Mouse (Mus musculus): ENCODE data around the gene Fto.
A peak's percentile ranks its signal among the peaks of the same experiment; 100 is the strongest.

The Fto gene

DNA sequence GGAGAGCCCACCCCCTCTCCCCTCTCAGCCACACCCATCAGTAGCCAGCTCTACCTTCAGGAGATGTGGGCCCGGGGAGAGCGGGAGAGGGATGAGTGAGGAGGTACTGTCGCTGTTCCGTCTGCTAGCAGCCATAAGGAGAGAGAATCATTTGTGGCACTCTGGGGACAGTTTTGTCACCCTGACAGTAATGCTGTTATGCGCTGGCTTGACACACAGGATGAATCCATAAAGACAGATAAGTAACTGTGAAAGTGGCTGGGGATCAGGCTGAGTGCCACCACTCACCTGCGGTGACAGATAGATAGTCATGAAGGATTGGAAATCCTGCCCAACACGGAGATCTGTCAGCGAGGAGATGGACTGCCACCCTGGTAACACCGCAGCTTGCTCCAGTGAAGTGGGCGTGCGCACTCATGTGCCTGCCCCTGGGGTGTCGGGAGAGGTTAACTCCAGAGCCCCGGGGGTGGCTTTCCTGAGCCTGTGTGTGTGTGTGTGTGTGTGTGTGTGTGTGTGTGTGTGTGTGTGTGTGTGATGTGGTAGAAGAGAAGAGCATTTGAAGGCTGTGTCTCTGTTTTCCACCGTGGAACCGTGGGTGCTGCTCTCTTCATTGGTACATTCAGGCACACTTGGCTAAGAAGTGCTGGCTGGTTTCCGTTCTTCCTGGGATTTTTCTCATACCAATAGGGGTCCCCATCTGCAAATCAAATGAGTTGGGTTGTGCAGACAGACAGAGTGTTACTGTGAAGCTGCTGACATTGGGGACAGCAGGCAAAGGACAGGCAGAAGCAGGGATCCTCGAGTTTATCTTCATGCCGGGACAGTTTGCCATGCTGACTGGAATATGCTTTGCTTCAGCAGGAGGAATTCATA, 312.6 kb downstream of the Fto start:
- DNase-seq: no peak

DNA sequence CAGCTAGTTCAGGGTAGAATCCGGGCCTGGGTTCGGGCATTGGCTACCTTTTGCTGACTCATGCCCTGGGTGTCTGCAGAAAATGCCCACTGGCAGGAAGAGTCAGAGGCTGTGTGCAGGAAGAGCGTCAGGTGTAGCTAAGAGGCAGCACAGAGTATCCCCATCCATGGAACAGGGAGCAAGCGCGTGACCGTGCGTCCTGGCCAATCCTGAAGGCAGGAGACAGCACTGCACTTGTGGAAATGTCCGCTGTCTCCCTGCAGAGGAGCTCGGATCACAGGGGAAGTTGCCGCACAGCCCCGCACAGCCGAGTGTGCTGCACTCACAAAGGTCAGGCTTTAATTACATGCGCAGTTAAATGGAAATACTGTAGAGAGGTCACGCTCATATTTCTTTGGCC, 316.3 kb downstream of the Fto start:
- DNase-seq: peak; percentile 48

DNA sequence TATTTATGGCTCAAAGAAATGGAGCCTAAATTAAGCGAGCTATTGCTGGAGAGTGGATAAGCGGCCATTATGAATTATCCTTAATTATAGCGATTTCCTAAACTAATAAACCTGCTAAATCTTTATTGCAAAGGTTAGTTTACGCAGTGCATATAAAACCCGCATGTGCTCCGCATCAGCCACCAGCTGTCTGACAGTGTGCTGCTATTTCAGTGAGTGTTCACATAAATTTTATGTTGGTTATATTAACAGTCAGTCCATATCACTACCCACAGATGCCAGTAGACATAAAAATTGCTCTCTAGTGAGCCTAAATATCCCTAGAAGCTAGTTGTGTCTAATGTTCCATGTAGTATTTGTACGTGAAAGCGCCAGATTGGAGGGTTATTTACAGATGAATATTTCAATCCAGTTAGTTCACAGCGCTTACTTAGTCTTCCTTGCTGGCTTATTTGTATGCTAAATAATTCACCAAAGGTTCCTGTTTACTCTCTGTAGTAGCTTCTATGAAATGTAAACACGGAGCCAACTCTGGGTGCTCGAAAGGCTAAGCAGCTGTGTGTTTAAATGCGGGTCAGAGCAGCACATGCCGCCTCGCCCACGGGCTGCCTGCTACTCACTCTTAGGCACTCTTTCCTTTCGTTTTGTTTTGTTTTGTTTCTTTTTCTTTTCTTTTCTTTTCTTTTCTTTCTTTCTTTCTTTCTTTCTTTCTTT, 317.2 kb downstream of the Fto start:
- no peak for DNase-seq

DNA sequence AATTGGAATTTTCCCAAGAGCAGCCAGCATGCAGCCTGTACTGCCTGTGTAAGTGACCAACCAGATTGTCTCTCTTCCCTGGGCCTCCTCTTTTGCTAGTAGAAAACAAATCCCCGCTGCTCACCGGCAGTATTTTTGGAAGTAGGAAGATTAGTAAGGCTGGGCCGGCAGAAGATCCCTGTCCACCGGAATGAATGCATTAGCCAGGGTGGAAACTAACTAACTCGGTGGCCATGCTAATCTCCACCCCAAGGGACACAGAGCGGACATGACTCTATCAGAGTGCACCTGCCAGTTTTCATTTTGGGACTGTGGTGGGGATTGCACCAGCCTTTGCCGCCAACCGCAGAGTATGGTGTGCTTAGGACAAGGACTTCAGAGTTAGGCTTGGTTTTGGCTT, 319.1 kb downstream of the Fto start:
- no peak for DNase-seq

DNA sequence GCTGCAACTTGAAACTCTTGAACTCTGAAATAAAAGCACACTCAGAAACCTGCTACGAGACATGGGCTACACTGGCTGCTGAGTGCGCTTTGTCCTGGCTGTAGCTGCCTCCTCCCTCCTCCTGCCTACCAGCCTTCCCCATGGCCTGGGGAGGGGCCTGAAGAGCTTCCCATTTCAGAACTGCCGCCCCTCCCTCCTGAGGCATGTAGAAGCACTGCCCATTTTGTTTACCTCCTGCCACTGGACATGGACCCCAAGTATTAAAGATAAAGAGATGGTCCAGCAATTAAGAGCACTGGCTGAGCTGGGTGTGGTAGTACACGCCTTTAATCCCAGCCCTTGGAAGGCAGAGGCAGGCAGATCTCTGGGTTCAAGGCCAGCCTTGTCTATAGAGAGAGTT, 322.1 kb downstream of the Fto start:
- DNase-seq: no peak

DNA sequence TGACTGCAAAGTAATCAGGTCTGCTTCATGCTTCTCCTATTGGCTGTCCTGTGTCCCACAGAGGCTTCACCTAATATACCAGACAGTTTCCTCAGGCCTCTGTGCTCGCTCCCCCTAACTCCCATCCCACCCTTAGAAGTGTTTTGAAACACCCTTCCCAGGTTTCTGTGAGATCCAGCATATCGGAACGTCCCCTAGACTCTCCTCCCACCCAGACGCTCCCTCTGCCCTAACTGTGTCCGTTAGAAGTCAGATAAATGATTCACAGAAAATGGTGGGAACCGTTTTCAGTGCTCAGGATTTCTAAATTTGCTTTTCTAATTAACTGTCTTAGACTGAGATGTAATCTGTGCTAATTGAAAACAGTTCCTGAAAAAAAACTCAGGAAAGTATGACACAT, 323.6 kb downstream of the Fto start:
- no peak for DNase-seq

DNA sequence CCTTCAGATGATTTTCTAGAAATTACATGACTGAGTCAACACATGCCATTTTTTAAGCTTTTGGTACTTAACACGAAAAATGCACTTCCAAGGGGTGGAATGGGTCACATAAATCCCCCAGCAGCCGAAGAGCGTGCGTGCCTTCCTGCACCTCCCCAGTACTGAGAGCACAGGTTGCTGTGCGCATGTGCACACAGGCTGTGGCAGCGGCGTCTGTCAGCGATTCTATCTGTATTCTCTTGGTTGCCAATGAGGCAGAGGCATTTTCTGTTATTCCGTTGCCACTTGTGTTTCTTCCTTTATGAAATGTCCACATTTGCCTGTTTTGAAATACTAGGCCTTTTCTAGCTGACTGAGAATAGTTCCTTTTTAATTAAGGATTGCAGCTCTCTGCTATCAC, 324.4 kb downstream of the Fto start:
- DNase-seq: no peak

DNA sequence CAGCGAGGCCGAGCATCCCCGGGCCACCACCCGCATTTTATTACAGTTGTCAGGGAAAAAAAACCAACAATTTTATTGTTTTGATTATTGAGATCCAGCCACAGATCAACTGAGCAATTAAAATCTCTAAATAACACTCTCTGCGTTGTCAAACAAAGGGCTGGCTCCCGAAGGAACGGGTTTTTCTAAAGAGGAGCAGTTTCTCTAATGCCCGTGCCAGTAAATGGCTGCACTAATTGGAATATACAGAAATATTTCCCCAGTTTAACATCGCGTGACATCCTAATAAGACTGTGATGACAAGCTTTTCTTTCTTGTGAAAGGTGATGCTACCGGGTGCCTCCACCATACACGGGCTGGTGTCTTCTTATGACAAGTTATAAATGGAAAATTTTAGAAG, 324.9 kb downstream of the Fto start:
- DNase-seq: no peak

DNA sequence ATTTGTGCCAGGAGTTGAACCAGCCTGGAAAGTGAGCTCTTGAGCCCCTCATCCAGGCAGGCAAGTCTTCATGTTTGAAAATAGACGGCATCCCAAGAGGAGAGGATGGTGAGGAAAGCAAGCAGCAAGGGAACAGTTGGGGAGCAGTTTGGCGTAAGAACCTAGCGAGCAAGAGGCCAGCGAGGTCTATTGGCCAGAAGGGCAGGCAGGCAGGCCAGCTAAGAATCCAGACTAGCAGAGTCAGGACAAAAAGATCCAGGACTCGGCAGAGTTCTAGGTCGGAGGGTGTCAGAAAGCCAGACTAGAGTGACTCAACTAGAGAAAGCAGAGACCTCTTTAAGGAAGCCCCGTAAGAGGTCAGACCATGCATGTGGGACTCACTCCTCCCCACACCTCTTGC, 327.1 kb downstream of the Fto start:
- DNase-seq: peak; percentile 14

GRCm38 (mm10) chr8:91645484-91645883, 332.2 kb downstream of the Fto start:
- no peak for DNase-seq

GRCm38 (mm10) chr8:91647959-91648358, 334.6 kb downstream of the Fto start:
- DNase-seq: no peak

DNA sequence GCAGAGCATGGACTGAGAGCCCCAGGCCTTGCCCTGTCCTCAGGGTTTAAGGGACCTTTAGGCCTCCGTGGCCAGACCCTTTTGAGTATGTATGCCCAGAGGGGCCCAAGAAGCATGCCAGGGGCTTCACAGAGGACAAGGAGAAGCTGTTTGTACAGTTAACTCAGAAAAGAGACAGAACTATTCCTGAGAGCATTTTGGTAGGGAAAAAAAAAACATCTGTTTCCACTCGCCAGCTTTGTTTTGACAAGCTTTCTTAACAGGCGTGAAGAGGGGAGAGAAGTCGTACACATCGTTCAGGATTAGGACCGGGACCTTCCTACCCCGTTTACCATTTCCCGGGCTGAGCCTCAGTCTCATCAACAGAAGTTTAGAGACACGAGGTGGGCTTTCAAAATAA, 335.5 kb downstream of the Fto start:
- DNase-seq: no peak

GRCm38 (mm10) chr8:91653561-91653960, 340.2 kb downstream of the Fto start:
- DNase-seq: no peak

- peak; percentile 59 for DNase-seq
These were observed 344.1 kb downstream of the Fto start for GRCm38 (mm10) chr8:91657381-91657780.

DNA sequence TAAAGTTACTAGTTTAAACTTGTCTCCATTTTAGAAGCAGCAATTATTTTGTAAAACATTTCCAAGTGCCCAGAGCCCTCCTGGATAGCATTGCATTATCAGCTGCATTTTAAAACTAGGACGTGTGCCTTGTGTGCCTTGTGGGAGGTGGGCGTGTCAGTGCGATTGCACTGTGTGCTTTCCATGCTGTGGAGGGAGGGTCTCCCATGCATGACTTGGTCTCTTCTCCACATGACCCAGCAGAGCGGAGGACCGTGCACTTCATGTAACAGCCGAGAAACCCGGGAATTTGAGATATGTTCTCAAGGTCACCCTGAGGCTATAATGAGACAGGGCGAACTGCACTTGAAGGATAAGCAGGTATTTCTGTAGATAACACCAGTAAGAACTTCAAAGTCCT, 347.6 kb downstream of the Fto start:
- no peak for DNase-seq

GRCm38 (mm10) chr8:91669461-91670071, 356.2 kb downstream of the Fto start:
- DNase-seq: no peak

GRCm38 (mm10) chr8:91676928-91677327, 363.6 kb downstream of the Fto start:
- no peak for DNase-seq

GRCm38 (mm10) chr8:91679451-91679850, 366.1 kb downstream of the Fto start:
- no peak for DNase-seq

- no peak for DNase-seq
These were observed 366.8 kb downstream of the Fto start for GRCm38 (mm10) chr8:91680125-91680524.

- DNase-seq: no peak
These were observed 371.4 kb downstream of the Fto start for GRCm38 (mm10) chr8:91684596-91685317.

GRCm38 (mm10) chr8:91685408-91685807, 372.1 kb downstream of the Fto start:
- no peak for DNase-seq

GRCm38 (mm10) chr8:91692056-91692721, 378.9 kb downstream of the Fto start:
- no peak for DNase-seq

DNA sequence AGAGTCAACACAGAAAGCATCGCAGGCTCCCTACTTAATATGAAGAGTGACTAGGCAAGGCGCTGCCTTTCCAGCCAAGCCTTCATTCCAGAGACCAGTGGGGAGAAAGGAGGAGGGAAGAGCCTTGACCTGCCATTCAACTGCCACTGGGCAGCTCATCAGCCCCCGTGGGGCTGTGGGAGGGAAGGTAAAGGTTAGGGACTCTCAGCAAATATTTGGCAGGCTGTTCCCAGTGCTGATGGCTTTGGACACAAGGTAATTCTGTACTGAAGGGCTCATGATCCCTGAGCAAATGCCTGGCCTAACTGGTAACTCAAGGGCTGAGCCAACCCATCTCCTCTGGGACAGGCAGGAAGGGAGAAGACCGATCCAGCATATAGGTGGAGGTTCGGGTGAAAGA, 393.2 kb downstream of the Fto start:
- no peak for DNase-seq
